Mouse (Mus musculus) stomach, postnatal 0 days (tissue): Measurements from ENCODE around the gene Hmga2. TPM values are rescaled to one million over a fixed set of nuclear protein-coding genes. Genes with fewer than 3 reads are reported as not detected.

Experiments used
- ATAC-seq: fragments of 200-750 bp; cut with Nextera tagmentation; 2 replicates; pipeline ENCODE4 v1.8.0; 2017; ENCODE audit not compliant: low FRiP score, low TSS enrichment
- DNase-seq: peaks from one replicate; pipeline ENCODE4 v3.0.0-alpha.2; 2016; ENCODE audit warnings: low spot score
- H3K27ac ChIP-seq: fragments of 300-500 bp; sonication (generic); replicated peaks from 2 replicates; pipeline ENCODE4 v1.5.1; 2014; ENCODE audit warnings: mild to moderate bottlenecking, control low read depth
- H3K27me3 ChIP-seq: fragments of 300-500 bp; sonication (generic); 2 replicates; pipeline ENCODE4 v1.6.1; 2014; ENCODE audit warnings: low read length; ENCODE audit not compliant: control insufficient read depth, insufficient read depth
- H3K36me3 ChIP-seq: fragments of 300-500 bp; sonication (generic); 2 replicates; pipeline ENCODE4 v1.6.1; 2014; ENCODE audit warnings: low read length, mixed read lengths; ENCODE audit not compliant: control insufficient read depth, insufficient read depth
- H3K4me1 ChIP-seq: fragments of 300-500 bp; sonication (generic); replicated peaks from 2 replicates; pipeline ENCODE4 v1.6.1; 2014; ENCODE audit warnings: antibody characterized with exemption; ENCODE audit not compliant: control insufficient read depth, insufficient read depth
- H3K4me2 ChIP-seq: fragments of 300-500 bp; sonication (generic); replicated peaks from 2 replicates; pipeline ENCODE4 v1.6.1; 2014; ENCODE audit warnings: low read depth, mild to moderate bottlenecking, control low read depth, moderate library complexity
- H3K4me3 ChIP-seq: fragments of 300-500 bp; sonication (generic); 2 replicates; pipeline ENCODE4 v1.5.1; 2014; ENCODE audit warnings: low read depth, low read length, control low read depth
- H3K9ac ChIP-seq: fragments of 300-500 bp; sonication (generic); 2 replicates; pipeline ENCODE4 v1.6.1; 2014; ENCODE audit warnings: mild to moderate bottlenecking, low read length, control low read depth, mixed read lengths
- H3K9me3 ChIP-seq: fragments of 300-500 bp; sonication (generic); 2 replicates; pipeline ENCODE4 v1.6.1; 2016; ENCODE audit warnings: low read length; ENCODE audit not compliant: control insufficient read depth
- CTCF ChIP-seq: IDR thresholded peaks from 2 replicates; pipeline ENCODE4 v1.5.1; 2016; ENCODE audit warnings: antibody characterized with exemption, low read depth, mild to moderate bottlenecking, moderate library complexity
- EP300 ChIP-seq: optimal IDR thresholded peaks from 2 replicates; pipeline ENCODE3; 2016; ENCODE audit warnings: antibody characterized with exemption
- WGBS: fragments of 180-500 bp; shearing (Covaris S2); extraction: QIAGEN DNeasy Blood & Tissue Kit; methylation state at CpG from one replicate; pipeline ENCODE4 v1.1.7; 2014; 5-methylcytosine and 5-hydroxymethylcytosine counted together
- microRNA counts: library from miRNA; unstranded; fragments of <30 nt; microRNA quantifications from one replicate; lab custom pipeline; 2015
- microRNA-seq: library from miRNA; unstranded; fragments of <30 nt; microRNA quantifications from one replicate; pipeline ENCODE4, GENCODE M21; 2016
- polyA plus RNA-seq: library from polyadenylated mRNA; unstranded; fragments of >200 nt; fragmentation: Nextera tagmentation; extraction: Ambion mirVana; gene quantifications from 2 replicates; pipeline ENCODE4 v1.2.1, GENCODE M21; 2015

Gene Hmga2
- polyA plus RNA-seq, 1 experiment from 2014 or later: 3.6 TPM

DNA sequence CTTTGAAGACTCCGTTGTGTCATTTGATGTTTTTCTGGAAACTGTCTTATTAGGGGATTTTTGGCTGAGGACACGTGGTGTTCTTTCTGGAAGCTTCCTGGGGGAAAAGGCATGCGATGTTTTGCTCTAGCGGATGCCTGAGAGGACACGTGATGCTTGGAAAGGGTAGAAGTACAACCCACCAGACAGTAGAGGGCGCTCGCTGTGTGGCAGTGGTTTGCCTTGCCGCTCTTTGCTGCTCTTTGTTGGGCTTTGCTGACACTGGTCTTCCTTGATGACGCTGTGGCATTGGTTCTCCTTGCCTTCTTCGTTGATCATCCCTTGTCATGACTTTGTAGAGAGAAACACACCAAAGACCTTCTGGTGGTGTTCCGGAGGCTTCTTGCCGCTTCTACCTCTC lies 156.7 kb downstream of the Hmga2 start:
- Histone ChIP-seq H3K36me3 (no peaks in the 10 kb centered on the region), H3K27me3 (no peaks in the 10 kb centered on the region), H3K9me3 (peaks cover 5% of the 10 kb centered on the region; the same call in 1 of the 2 replicates), H3K9ac (no peak overlapping the region), H3K4me1 (no peaks in the 10 kb centered on the region), H3K4me2 (no peak overlapping the region), H3K27ac (no peak overlapping the region), H3K4me3 (no peak overlapping the region)
- DNase-seq: no peak
- ATAC-seq: no peak
- peak; percentile 22; the same call in 1 of the 2 replicates for TF ChIP-seq CTCF
- TF ChIP-seq EP300: no peak
- WGBS: 95% methylated on average over 12 of the region's 12 CpGs

MicroRNAs encoded within 50 kb of the gene (microRNA counts, 519-probe panel; counts per million panel counts)
- microRNA mmu-miR-763 (lab: Ali Mortazavi, UCI): not detected

Small RNAs within 50 kb of the gene (microRNA-seq; reads per million reads assigned to microRNA genes)
- not detected for gene Mir763

Other genes with a start within 250 kb of the Hmga2 start
- 46.6 and 47.5 TPM in 2 replicates for gene Llph, start 249.4 kb downstream of the Hmga2 start, polyA plus RNA-seq